Mouse (Mus musculus) forebrain, embryonic 10.5 days (tissue): Measurements from ENCODE around the gene Il21r. TPM values are rescaled to one million over a fixed set of nuclear protein-coding genes. Genes with fewer than 3 reads are reported as not detected.

Experiments
- DNase-seq: peaks from one replicate; pipeline ENCODE4 v3.0.0-alpha.2; 2017; ENCODE audit warnings: low spot score; ENCODE audit errors: extremely low spot score
- H3K27ac ChIP-seq: fragments of 300-500 bp; sonication (generic); 2 replicates; pipeline ENCODE4 v1.5.1; 2016; ENCODE audit warnings: mild to moderate bottlenecking
- H3K27me3 ChIP-seq: fragments of 300-500 bp; sonication (generic); 2 replicates; pipeline ENCODE4 v1.6.1; 2016; ENCODE audit warnings: mild to moderate bottlenecking; ENCODE audit not compliant: poor library complexity, severe bottlenecking
- H3K36me3 ChIP-seq: fragments of 300-500 bp; sonication (generic); replicated peaks from 2 replicates; pipeline ENCODE4 v1.6.1; 2016; ENCODE audit warnings: mild to moderate bottlenecking, moderate library complexity
- H3K4me1 ChIP-seq: fragments of 300-500 bp; sonication (generic); 2 replicates; pipeline ENCODE4 v1.6.1; 2016
- H3K4me3 ChIP-seq: fragments of 300-500 bp; sonication (generic); 2 replicates; pipeline ENCODE4 v1.5.1; 2016; ENCODE audit warnings: mild to moderate bottlenecking, moderate library complexity
- H3K9me3 ChIP-seq: fragments of 300-500 bp; sonication (generic); 2 replicates; pipeline ENCODE4 v1.6.1; 2016; ENCODE audit warnings: mild to moderate bottlenecking, moderate library complexity
- WGBS: fragments of 180-500 bp; shearing (Covaris S2); methylation state at CpG from one replicate; pipeline ENCODE4 v1.1.7; 2016; 5-methylcytosine and 5-hydroxymethylcytosine counted together
- polyA plus RNA-seq: library from polyadenylated mRNA; unstranded; fragments of >200 nt; fragmentation: Nextera tagmentation; extraction: Ambion mirVana; gene quantifications from 2 replicates; pipeline ENCODE4 v1.2.1, GENCODE M21; 2016

Gene Il21r
- polyA plus RNA-seq, 1 experiment from 2014 or later, result 0.25 TPM

GRCm38 (mm10) chr7:125638870-125639386, 35.7 kb downstream of the Il21r start:
- DNase-seq, result peak; percentile 57
- H3K27me3 ChIP-seq, result no peaks in the 10 kb centered on the region
- H3K36me3 ChIP-seq, result peaks cover 48% of the 10 kb centered on the region
- peaks cover 19% of the 10 kb centered on the region for H3K4me1 ChIP-seq
- no peak overlapping the region for H3K4me3 ChIP-seq
- peak overlapping the region; percentile 80 for H3K27ac ChIP-seq
- WGBS, result 42% methylated on average over 9 of the region's 9 CpGs
- H3K9me3 ChIP-seq, result no peaks in the 10 kb centered on the region

- Histone ChIP-seq H3K27ac (no peak overlapping the region), H3K4me3 (no peak overlapping the region), H3K36me3 (peaks cover 98% of the 10 kb centered on the region), H3K4me1 (peaks cover 6% of the 10 kb centered on the region), H3K27me3 (no peaks in the 10 kb centered on the region), H3K9me3 (no peaks in the 10 kb centered on the region)
- no peak for DNase-seq
- whole genome bisulfite sequencing, result 94% methylated on average over 6 of the region's 6 CpGs
Measured at GRCm38 (mm10) chr7:125643880-125644279, 40.7 kb downstream of the Il21r start.

- Histone ChIP-seq H3K4me3 (no peak overlapping the region), H3K4me1 (no peaks in the 10 kb centered on the region), H3K9me3 (no peaks in the 10 kb centered on the region), H3K27ac (no peak overlapping the region), H3K36me3 (peaks cover 100% of the 10 kb centered on the region), H3K27me3 (no peaks in the 10 kb centered on the region)
- DNase-seq, result no peak
- WGBS, result 91% methylated on average over 7 of the region's 7 CpGs
Measured at GRCm38 (mm10) chr7:125645413-125645812, 42.2 kb downstream of the Il21r start.

- Histone ChIP-seq H3K36me3 (peaks cover 100% of the 10 kb centered on the region), H3K27me3 (no peaks in the 10 kb centered on the region), H3K4me1 (no peaks in the 10 kb centered on the region), H3K27ac (no peak overlapping the region), H3K4me3 (no peak overlapping the region), H3K9me3 (no peaks in the 10 kb centered on the region)
- DNase-seq, result no peak
- WGBS, result 78% methylated on average over 1 of the region's 1 CpGs
Measured at GRCm38 (mm10) chr7:125649013-125649412, 45.8 kb downstream of the Il21r start.

- Histone ChIP-seq H3K36me3 (peaks cover 100% of the 10 kb centered on the region), H3K4me3 (no peak overlapping the region), H3K4me1 (no peaks in the 10 kb centered on the region), H3K27me3 (no peaks in the 10 kb centered on the region), H3K27ac (no peak overlapping the region), H3K9me3 (no peaks in the 10 kb centered on the region)
- DNase-seq, result no peak
- 96% methylated on average over 6 of the region's 6 CpGs for WGBS
Measured at GRCm38 (mm10) chr7:125657511-125657910, 54.3 kb downstream of the Il21r start.

GRCm38 (mm10) chr7:125663654-125664053, 60.4 kb downstream of the Il21r start:
- Histone ChIP-seq H3K4me1 (no peaks in the 10 kb centered on the region), H3K27me3 (no peaks in the 10 kb centered on the region), H3K4me3 (no peak overlapping the region), H3K27ac (no peak overlapping the region), H3K36me3 (peaks cover 100% of the 10 kb centered on the region), H3K9me3 (no peaks in the 10 kb centered on the region)
- 83% methylated on average over 3 of the region's 3 CpGs for WGBS
- DNase-seq, result no peak

- Histone ChIP-seq H3K27ac (no peak overlapping the region), H3K27me3 (no peaks in the 10 kb centered on the region), H3K9me3 (no peaks in the 10 kb centered on the region), H3K36me3 (peaks cover 100% of the 10 kb centered on the region), H3K4me1 (no peaks in the 10 kb centered on the region), H3K4me3 (no peak overlapping the region)
- WGBS, result 93% methylated on average over 6 of the region's 6 CpGs
- DNase-seq, result no peak
Measured at GRCm38 (mm10) chr7:125670865-125671264, 67.6 kb downstream of the Il21r start.

GRCm38 (mm10) chr7:125671396-125671795, 68.2 kb downstream of the Il21r start:
- no peak overlapping the region for H3K4me3 ChIP-seq
- no peak for DNase-seq
- no peak overlapping the region for H3K27ac ChIP-seq
- no peaks in the 10 kb centered on the region for H3K27me3 ChIP-seq
- 90% methylated on average over 8 of the region's 8 CpGs for WGBS
- H3K9me3 ChIP-seq, result no peaks in the 10 kb centered on the region
- peaks cover 100% of the 10 kb centered on the region for H3K36me3 ChIP-seq
- no peaks in the 10 kb centered on the region for H3K4me1 ChIP-seq

- no peaks in the 10 kb centered on the region for H3K9me3 ChIP-seq
- H3K36me3 ChIP-seq, result peaks cover 100% of the 10 kb centered on the region
- H3K27ac ChIP-seq, result no peak overlapping the region
- no peaks in the 10 kb centered on the region for H3K27me3 ChIP-seq
- DNase-seq, result peak; percentile 30
- no peak overlapping the region for H3K4me3 ChIP-seq
- 92% methylated on average over 2 of the region's 2 CpGs for WGBS
- no peaks in the 10 kb centered on the region for H3K4me1 ChIP-seq
Measured at GRCm38 (mm10) chr7:125674916-125675315, 71.7 kb downstream of the Il21r start.

GRCm38 (mm10) chr7:125678756-125679155, 75.5 kb downstream of the Il21r start:
- no peaks in the 10 kb centered on the region for H3K27me3 ChIP-seq
- peaks cover 99% of the 10 kb centered on the region for H3K36me3 ChIP-seq
- no peak overlapping the region for H3K4me3 ChIP-seq
- no peak overlapping the region for H3K27ac ChIP-seq
- H3K4me1 ChIP-seq, result no peaks in the 10 kb centered on the region
- H3K9me3 ChIP-seq, result no peaks in the 10 kb centered on the region
- WGBS, result 87% methylated on average over 8 of the region's 8 CpGs
- DNase-seq, result no peak

- WGBS, result 79% methylated on average over 9 of the region's 9 CpGs
- Histone ChIP-seq H3K4me1 (no peaks in the 10 kb centered on the region), H3K36me3 (peaks cover 99% of the 10 kb centered on the region), H3K27ac (no peak overlapping the region), H3K9me3 (no peaks in the 10 kb centered on the region), H3K4me3 (no peak overlapping the region), H3K27me3 (no peaks in the 10 kb centered on the region)
- DNase-seq, result no peak
Measured at GRCm38 (mm10) chr7:125679936-125680335, 76.7 kb downstream of the Il21r start.
